In genomic region chr17:43109501-43109900, GRCm38 (mm10) we compare ENCODE assay signal across 19 mouse cellular contexts.
A peak's percentile ranks its signal among the peaks of the same experiment; 100 is the strongest.
DNase-seq lines count a peak whose midpoint lies in the region; ATAC-seq and TF ChIP-seq lines count a peak whose summit lies in the region.
"Had no signal": no experiment of that assay in that cellular context is flagged by ENCODE, and none has a peak within 500 bp of the region (broad histone marks: within the 10 kb centered on the region; RNA-seq: fewer than 3 reads in every experiment).

No protein-coding gene starts in this region.

- H3K4me2 ChIP-seq in forebrain, embryonic 16.5 days (ENCODE audit: low read length), result no peak overlapping the region
- H3K4me2 ChIP-seq: embryonic facial prominence, embryonic 15.5 days; forebrain, embryonic 15.5 days; heart, embryonic 13.5 days; hindbrain, embryonic 15.5 days had no signal

- peak; percentile 26 for TF ChIP-seq POLR2A in kidney, adult 2 months (IDR thresholded peaks at IDR 0.05; ENCODE audit: low read depth, low read length)

- WGBS in kidney, adult 2 months, result 33% methylated on average over 4 of the region's 4 CpGs
- 80% methylated on average over 4 of the region's 4 CpGs for WGBS in forebrain, embryonic 16.5 days

- H3K4me3 ChIP-seq in kidney, adult 2 months (ENCODE audit: insufficient read depth, low read depth, low read length), result no peak overlapping the region
- H3K4me3 ChIP-seq in forebrain, embryonic 16.5 days (replicated peaks; ENCODE audit: low read length), result no peak overlapping the region
- H3K4me3 ChIP-seq: embryonic facial prominence, embryonic 15.5 days; erythroblast, embryonic 14.5 days; forebrain, embryonic 15.5 days; heart, embryonic 13.5 days; hindbrain, embryonic 15.5 days had no signal

- H3K9me3 ChIP-seq in forebrain, embryonic 16.5 days (ENCODE audit: control insufficient read depth, low read length), result no peaks in the 10 kb centered on the region
- H3K9me3 ChIP-seq: embryonic facial prominence, embryonic 15.5 days; forebrain, embryonic 15.5 days; heart, embryonic 13.5 days; hindbrain, embryonic 15.5 days had no signal

- no peak for ATAC-seq in forebrain, embryonic 16.5 days
- ATAC-seq: forebrain, embryonic 15.5 days had no signal

- TF ChIP-seq CTCF in kidney, adult 2 months (conservative IDR thresholded peaks at IDR 0.05; ENCODE audit: insufficient read depth, insufficient read length, low read depth, low read length), result no peak

- peak; percentile 93 for DNase-seq in kidney, adult 2 months
- DNase-seq in kidney, postnatal 4 days, result no peak
- DNase-seq in kidney, adult 9 months, result peak; percentile 94
- DNase-seq in kidney, postnatal 14 days, result peak; percentile 78
- DNase-seq in cerebellum, adult 11-12 months, result no peak
- no peak for DNase-seq in urinary bladder, adult 18-20 months (ENCODE audit: low spot score in 2 of 2)
- DNase-seq: adrenal gland, adult 2 months; adrenal gland, postnatal 25 days; cerebellum, adult 8-10 months; cerebellum, postnatal 14 days; embryo, embryonic 11 days; gastrocnemius, postnatal 10 days; heart, postnatal 36 days had no signal

- H3K36me3 ChIP-seq in kidney, adult 2 months (ENCODE audit: control insufficient read depth, insufficient read depth, low read length), result no peaks in the 10 kb centered on the region
- no peaks in the 10 kb centered on the region for H3K36me3 ChIP-seq in forebrain, embryonic 16.5 days (ENCODE audit: control insufficient read depth, insufficient read depth)
- H3K36me3 ChIP-seq: embryonic facial prominence, embryonic 15.5 days; forebrain, embryonic 15.5 days; heart, embryonic 13.5 days; hindbrain, embryonic 15.5 days had no signal

- H3K9ac ChIP-seq in forebrain, embryonic 16.5 days (replicated peaks; ENCODE audit: low read depth, low read length), result no peak overlapping the region
- H3K9ac ChIP-seq: embryonic facial prominence, embryonic 15.5 days; forebrain, embryonic 15.5 days; heart, embryonic 13.5 days; hindbrain, embryonic 15.5 days had no signal

- no peaks in the 10 kb centered on the region for H3K27me3 ChIP-seq in kidney, adult 2 months (replicated peaks; ENCODE audit: control insufficient read depth, insufficient read depth, low read length)
- H3K27me3 ChIP-seq in forebrain, embryonic 16.5 days (replicated peaks; ENCODE audit: control insufficient read depth, insufficient read depth, low read length), result no peaks in the 10 kb centered on the region
- H3K27me3 ChIP-seq: embryonic facial prominence, embryonic 15.5 days; forebrain, embryonic 15.5 days; heart, embryonic 13.5 days; hindbrain, embryonic 15.5 days had no signal

- peak overlapping the region; percentile 100 for H3K27ac ChIP-seq in kidney, adult 2 months (ENCODE audit: insufficient read depth, low read depth, low read length)
- H3K27ac ChIP-seq in forebrain, embryonic 16.5 days (ENCODE audit: low read length), result no peak overlapping the region
- H3K27ac ChIP-seq: embryonic facial prominence, embryonic 15.5 days; forebrain, embryonic 15.5 days; heart, embryonic 13.5 days; hindbrain, embryonic 15.5 days had no signal

- H3K4me1 ChIP-seq in kidney, adult 2 months (ENCODE audit: control insufficient read depth, insufficient read depth, low read length), result peaks cover 50% of the 10 kb centered on the region
- 0 out of 2 replicates have a peak, but pooled peaks cover 2% of the 10 kb centered on the region for H3K4me1 ChIP-seq in forebrain, embryonic 16.5 days (replicated peaks; ENCODE audit: control insufficient read depth, insufficient read depth, low read length)
- H3K4me1 ChIP-seq: embryonic facial prominence, embryonic 15.5 days; forebrain, embryonic 15.5 days; heart, embryonic 13.5 days had no signal

Comparison
In these comparisons a context has a peak if more than half of its experiments do, and no peak if none do; other contexts are left out.
1. DNase-seq: peak in kidney, adult 2 months (single experiment), kidney, adult 9 months (single experiment) and kidney, postnatal 14 days (single experiment); none in kidney, postnatal 4 days (0 of 2), cerebellum, adult 11-12 months (single experiment) and urinary bladder, adult 18-20 months (0 of 2).